Mouse (Mus musculus) left cerebral cortex, postnatal 4 days (tissue): ENCODE results near the gene Pla2g1b. TPM values are rescaled to one million over a fixed set of nuclear protein-coding genes. Genes with fewer than 3 reads are reported as not detected.
"Not testable (repeated sequence)": the region's sequence is repeated elsewhere in the genome, so short reads cannot be mapped to it uniquely, and the experiment has no call there.

Experiments used
- DNase-seq: peaks from one replicate; pipeline ENCODE4 v3.0.0-alpha.2; 2022
- intact Hi-C: fragments of 180-260 bp; cut with DNase I; formaldehyde crosslinking; loops from one replicate; pipeline ENCODE4 v1.15.1; 2025
- total RNA-seq, 2 experiments: library from RNA; stranded (reverse); gene quantifications; 2 replicates each; pipeline ENCODE4 v1.2.3; 2021

Pla2g1b gene
- total RNA-seq, 2 experiments from 2014 or later: not detected

GRCm38 (mm10) chr5:115482390-115483265 is 16.6 kb downstream of the Pla2g1b start:
- DNase-seq: no peak
- intact Hi-C loops: no loop called here

DNA sequence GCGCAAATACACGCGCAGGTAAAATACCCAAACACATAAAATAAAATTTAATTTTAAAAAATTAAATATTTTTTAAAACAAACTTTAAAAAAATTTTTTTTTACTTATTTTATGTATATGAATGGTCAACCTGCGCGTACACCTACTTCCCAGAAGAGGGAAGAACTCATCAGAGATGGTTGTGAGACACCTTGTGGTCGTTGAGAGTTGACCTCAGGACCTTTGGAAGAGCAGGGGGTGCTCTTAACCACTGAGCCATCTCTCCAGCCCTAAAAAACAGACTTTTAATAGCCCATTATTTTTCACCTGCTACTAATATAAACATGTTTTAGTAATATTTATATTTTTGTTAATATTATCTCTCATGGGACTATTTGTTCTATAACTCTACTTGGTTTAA is 17.3 kb downstream of the Pla2g1b start:
- DNase-seq: no peak
- intact Hi-C loops: no loop called here

GRCm38 (mm10) chr5:115483947-115484920 is 18.2 kb downstream of the Pla2g1b start, which contains the start of gene Sirt4:
Gene Sirt4, minus strand, starts transcription at chr5:115484725.
- peak; percentile 74 for DNase-seq
- intact Hi-C loops: no loop called here

DNA sequence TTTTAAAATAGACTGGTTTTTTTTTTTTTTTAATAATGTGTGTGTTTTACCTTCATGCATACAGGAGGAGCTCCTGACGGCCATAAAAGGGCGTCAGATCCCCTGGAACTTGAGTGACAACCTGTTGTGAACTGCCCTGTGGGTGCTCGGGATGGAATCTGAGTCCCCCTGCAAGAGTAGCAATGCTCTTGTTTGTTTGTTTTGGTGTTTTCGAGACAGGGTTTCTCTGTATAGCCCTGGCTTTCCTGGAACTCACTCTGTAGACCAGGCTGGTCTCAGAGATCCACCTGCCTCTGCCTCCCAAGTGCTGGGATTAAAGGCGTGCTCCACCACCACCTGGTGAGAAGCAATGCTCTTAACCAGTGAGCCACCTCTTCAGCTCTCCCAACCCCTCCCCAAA is 18.9 kb downstream of the Pla2g1b start:
- intact Hi-C loops: no loop called here
- DNase-seq: no peak

DNA sequence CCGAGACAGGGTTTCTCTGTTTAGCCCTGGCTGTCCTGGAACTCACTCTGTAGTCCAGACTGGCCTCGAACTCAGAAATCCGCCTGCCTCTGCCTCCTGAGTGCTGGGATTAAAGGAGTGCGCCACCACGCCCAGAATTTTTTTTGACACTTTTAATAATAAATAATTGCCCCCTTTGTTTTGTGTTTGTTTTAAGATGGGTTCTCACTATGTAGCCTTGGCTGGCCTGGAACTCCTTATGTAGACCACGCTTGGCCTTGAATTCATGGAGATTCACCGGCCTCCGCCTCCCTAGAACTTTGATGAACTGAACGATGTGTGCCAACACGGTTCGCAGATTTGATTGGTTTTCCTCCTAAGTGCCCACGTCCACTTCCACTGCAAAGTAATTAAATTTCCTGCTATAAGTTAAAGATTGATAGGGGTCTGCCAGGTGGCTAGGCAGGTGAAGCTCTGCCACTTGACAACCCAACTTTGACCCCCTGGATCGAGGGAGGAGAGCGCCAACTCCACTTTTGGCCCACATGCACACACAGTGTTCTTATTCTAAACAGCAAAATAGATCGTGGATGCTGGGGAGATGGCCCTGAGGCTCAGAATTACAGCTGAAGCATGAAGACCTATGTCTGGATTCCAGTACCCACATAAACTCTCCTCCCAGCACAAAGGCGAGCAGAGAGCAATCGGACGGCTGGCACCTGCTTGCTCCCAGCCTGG is 19.6 kb downstream of the Pla2g1b start:
- no peak for DNase-seq
- intact Hi-C loops: no loop called here

GRCm38 (mm10) chr5:115486726-115487125 is 20.7 kb downstream of the Pla2g1b start:
- intact Hi-C loops: no loop called here
- no peak for DNase-seq

- DNase-seq: no peak
- intact Hi-C loops: no loop called here
These were observed 21.3 kb downstream of the Pla2g1b start for GRCm38 (mm10) chr5:115487353-115487752.

DNA sequence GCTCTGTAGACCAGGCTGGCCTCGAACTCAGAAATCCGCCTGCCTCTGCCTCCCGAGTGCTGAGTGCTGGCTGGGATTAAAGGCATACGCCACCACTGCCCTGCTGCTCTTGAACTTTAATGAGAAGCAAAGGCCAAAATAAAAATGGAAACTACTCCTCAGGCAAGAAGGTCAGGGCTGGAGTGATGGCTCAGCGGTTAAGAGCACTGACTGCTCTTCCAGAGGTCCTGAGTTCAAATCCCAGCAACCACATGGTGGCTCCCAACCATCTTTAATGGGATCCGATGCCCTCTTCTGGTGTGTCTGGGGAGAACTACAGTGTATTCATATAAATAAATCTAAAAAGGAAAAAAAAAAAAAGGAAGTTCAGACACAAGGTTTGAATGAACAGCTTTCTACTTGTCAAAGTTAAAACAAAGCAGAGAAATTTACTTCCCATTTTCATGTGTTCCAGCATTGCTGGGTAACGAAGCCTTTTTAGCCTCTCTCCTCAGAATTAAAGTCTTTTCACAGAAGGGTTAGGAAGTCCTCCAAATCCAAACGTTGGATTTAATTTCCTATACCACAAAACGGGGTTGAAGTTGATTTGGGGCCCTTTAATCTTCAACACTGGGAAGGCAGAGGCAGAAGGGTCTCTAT is 22.0 kb downstream of the Pla2g1b start:
- intact Hi-C loops: no loop called here
- no peak for DNase-seq

DNA sequence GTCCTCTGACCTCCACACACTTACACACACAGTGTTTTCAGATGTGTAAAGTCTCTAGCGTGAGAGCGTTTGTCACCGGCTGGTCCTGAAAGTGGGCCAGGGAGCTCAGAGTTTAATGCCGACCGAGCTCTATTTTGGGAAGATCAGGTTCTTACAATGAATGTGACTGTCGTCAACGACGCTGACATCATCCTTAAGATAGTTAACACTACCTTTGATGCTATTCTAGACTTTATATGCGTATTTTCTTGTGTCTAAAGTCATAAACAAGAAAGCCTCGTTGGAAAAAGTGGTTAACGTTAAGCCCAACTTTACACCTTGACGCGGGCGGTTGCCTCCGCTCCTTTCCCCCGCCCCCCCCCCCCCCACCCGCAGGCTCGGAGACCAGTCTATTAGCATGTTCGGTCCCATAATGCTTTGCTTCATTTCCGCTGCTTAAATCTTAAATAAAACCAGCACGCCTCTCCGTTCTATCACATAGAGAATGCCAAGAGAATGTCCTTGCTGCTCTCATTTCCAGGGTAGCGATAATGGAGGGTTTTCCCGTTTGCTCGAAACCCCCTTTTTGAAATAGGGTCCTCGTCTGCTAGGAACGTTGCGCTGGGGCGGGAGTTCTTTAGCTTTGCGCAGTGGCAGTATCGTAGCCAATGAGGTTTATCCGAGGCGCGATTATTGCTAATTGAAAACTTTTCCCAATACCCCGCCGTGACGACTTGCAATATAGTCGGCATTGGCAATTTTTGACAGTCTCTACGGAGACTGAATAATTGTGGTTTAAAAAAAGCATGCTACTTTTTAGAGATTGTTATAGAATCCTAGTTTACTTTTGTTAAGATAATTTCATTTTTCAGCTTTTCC is 23.0 kb downstream of the Pla2g1b start:
- peak; percentile 81 for DNase-seq
- intact Hi-C loops: no loop called here

DNA sequence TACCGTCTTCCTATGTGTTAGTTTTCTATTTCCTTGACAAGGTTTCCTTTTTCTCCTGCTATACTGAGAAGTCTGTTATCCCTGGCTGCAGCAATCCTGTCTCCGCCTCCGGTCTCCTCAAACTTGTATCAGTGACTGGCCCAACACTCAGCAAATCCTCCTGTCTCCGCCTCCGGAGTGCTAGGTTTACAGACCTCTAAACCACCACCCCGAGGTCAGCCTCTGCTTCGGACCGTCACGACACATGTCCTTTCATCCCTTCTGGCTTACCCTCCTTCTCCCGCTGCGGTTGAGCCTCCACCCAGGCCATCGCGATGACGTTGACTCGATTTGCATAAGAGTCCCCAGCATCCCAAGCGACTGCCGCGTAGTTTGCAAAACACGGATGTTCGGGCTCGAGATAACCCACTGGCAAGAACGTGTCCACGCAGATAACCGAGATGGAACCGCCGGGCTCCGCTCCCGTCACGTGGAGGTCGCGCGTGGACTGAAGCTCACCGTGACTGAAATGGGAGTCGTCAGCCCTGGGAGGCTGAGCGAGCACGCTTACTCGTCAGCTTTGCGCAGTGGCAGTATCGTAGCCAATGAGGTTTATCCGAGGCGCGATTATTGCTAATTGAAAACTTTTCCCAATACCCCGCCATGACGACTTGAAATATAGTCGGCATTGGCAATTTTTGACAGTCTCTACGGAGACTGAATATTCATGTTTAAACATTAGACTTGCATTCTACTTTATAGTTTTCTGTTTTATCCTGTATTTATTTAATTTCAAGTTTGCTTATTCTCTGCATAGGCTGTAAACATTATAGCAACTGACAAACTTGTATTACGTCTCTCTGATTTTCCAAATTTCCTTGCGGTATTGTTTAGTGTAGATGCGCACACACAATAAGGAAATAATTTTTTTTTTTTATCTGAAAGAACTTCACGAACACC is 23.9 kb downstream of the Pla2g1b start:
- intact Hi-C loops: no loop called here
- DNase-seq: peak; percentile 89

DNA sequence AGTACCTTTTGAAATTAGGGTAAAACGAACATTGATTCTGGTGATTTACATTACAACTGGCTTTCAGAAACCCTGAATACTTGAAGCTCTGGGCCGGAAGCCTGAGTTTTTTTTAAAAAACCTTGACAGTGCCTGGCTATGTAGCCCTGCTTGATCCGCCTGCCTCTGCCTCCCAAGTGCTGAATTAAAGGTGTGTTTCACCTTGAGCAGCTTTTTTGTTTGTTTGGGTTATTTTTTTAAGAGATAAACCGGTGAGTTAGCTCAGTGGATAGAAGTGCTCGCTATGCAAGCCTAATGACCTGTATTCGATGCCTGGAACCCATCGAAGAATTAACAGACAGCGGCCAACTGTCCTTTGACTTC is 24.6 kb downstream of the Pla2g1b start:
- DNase-seq: no peak
- intact Hi-C loops: no loop called here

DNA sequence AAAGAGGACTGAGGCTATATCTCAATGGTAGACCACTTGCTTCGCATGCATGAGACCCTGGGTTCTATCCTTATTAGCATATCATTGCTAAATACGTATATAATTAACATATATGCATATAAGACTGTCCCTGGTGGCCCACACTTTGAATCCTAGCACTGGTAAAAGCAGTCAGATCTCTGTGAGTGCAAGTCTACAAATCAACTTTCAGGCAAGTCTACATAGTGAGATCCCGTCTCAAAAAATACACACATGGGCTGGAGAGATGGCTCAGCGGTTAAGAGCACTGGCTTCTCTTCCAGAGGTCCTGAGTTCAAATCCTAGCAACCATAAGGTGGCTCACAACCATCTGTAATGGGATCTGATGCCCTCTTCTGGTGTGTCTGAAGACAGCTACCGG is 25.0 kb downstream of the Pla2g1b start:
- DNase-seq: no peak
- intact Hi-C loops: no loop called here

DNA sequence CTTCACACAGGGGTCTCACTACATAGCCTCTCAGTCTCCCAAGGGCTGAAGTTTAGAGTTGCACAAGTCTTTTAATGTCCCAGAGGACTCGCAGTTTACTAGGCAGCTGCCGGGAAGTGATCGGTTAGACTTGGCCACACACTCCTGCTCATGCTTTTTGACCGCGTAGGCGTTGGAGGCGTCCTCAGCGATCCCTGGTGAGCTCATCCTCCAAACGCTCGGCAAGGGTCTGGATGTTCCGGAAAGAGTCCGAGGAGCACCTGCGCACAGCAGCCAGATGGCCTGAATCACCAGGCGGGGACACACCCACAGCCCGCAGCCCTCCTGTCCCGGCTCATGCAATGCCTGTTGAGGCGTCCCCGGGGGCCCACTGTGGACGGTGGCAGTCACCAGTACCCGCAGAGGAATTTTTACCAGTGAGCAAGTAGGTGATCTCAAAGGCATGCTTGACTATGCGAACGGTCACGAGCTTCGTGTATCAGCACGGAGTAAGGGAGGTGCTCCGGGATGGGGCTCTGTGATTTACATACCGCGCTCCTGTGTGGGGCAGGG is 25.8 kb downstream of the Pla2g1b start:
- DNase-seq: no peak
- intact Hi-C loops: no loop called here

GRCm38 (mm10) chr5:115492711-115493335 is 26.8 kb downstream of the Pla2g1b start:
- intact Hi-C loops: no loop called here
- DNase-seq: no peak

DNA sequence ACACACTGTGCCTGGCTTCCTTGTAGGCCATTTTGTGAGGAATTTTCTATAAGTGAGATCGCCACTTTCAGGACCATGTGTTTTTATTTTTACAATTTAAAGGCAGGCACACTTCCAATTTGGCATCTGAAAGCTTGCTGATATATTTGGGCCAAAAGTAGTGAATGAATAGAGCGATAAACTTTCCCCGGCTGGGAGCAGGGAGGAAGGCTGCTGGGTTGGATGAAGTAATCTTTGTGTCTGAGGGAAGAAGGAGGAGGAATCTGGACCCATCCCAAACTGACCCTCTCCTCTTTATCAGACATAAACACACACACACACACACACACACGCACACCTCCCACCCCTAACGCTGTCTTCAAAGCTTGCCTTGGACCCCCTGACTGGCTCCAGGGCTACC is 27.4 kb downstream of the Pla2g1b start:
- no peak for DNase-seq
- intact Hi-C loops: no loop called here

DNA sequence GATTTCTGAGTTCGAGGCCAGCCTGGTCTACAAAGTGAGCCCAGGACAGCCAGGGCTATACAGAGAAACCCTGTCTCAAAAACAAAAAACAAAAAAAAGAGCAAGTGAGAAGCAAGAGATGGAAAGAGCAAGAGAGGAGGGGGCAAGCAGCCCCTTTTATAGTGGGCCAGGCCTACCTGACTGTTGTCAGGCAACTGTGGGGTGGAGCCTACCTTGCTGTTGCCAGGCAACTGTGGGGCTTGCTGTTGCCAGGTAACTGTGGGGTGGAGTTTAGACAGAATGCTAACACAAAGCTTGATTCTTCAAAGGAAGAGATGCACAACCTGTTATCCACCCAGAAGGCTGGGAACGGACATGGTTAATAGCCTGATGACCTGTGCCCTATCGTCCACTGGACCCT is 29.6 kb downstream of the Pla2g1b start:
- DNase-seq, intact Hi-C loops: not testable (repeated sequence)

DNA sequence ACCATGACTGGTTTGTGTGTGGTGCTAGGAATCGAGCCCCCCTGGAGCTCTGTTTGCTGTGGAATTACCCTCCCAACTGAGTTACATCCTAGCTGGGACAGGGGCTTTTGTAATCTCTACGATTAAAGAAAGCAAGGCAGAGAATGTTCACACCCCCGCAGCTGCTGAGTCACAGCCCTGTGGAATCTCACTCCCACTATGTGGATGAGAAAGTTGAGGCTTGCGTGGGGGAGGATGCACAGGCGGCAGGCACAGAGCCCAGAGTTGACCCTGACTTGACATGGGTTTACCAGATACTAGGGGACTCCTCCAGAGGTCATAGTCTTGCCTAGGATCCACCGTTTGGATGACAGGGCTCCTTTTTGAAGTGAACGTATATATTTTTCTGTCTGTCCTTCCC is 31.0 kb downstream of the Pla2g1b start:
- no peak for DNase-seq
- intact Hi-C loops: no loop called here
